Mouse (Mus musculus): ENCODE results near the gene Nrtn.

Gene Nrtn

GRCm38 (mm10) chr17:56757416-56758123 lies at the start of gene Nrtn:
Gene Nrtn (minus strand): TSS chr17:56757530.
- DNase-seq (ENCODE audit: low spot score), result peak; percentile 78

GRCm38 (mm10) chr17:56805784-56806183 lies 48.5 kb upstream of the Nrtn start:
- no peak for DNase-seq (ENCODE audit: low spot score)

- no peak for DNase-seq (ENCODE audit: low spot score)
Observed at GRCm38 (mm10) chr17:56804952-56805351, 47.6 kb upstream of the Nrtn start.

GRCm38 (mm10) chr17:56802065-56802464 lies 44.7 kb upstream of the Nrtn start:
- no peak for DNase-seq (ENCODE audit: low spot score)

- no peak for DNase-seq (ENCODE audit: low spot score)
Observed at GRCm38 (mm10) chr17:56799276-56799675, 41.9 kb upstream of the Nrtn start.

GRCm38 (mm10) chr17:56793614-56794319 lies 36.4 kb upstream of the Nrtn start:
- peak; percentile 54 for DNase-seq (ENCODE audit: low spot score)

- DNase-seq (ENCODE audit: low spot score), result no peak
Observed at GRCm38 (mm10) chr17:56792588-56792987, 35.3 kb upstream of the Nrtn start.

GRCm38 (mm10) chr17:56789286-56789685 lies 32.0 kb upstream of the Nrtn start:
- DNase-seq (ENCODE audit: low spot score), result no peak

- no peak for DNase-seq (ENCODE audit: low spot score)
Observed at GRCm38 (mm10) chr17:56788886-56789285, 31.6 kb upstream of the Nrtn start.

- no peak for DNase-seq (ENCODE audit: low spot score)
Observed at GRCm38 (mm10) chr17:56780291-56780978, 23.1 kb upstream of the Nrtn start.

- no peak for DNase-seq (ENCODE audit: low spot score)
Observed at GRCm38 (mm10) chr17:56778779-56779362, 21.5 kb upstream of the Nrtn start.

- no peak for DNase-seq (ENCODE audit: low spot score)
Observed at GRCm38 (mm10) chr17:56777568-56777967, 20.2 kb upstream of the Nrtn start.

GRCm38 (mm10) chr17:56769950-56770349 lies 12.6 kb upstream of the Nrtn start, which contains the start of gene Prr22:
Gene Prr22 (plus strand): TSS chr17:56770250.
- DNase-seq (ENCODE audit: low spot score), result no peak

GRCm38 (mm10) chr17:56768941-56769340 lies 11.6 kb upstream of the Nrtn start:
- no peak for DNase-seq (ENCODE audit: low spot score)

- no peak for DNase-seq (ENCODE audit: low spot score)
Observed at GRCm38 (mm10) chr17:56767531-56768135, 10.3 kb upstream of the Nrtn start.

- no peak for DNase-seq (ENCODE audit: low spot score)
Observed at GRCm38 (mm10) chr17:56766631-56767405, 9.5 kb upstream of the Nrtn start.

GRCm38 (mm10) chr17:56765431-56765830 lies 8.1 kb upstream of the Nrtn start:
- no peak for DNase-seq (ENCODE audit: low spot score)

GRCm38 (mm10) chr17:56764474-56765354 lies 7.4 kb upstream of the Nrtn start, which contains the start of gene Dus3l:
Gene Dus3l (plus strand): TSS chr17:56764757.
- peak; percentile 87 for DNase-seq (ENCODE audit: low spot score)

GRCm38 (mm10) chr17:56763741-56764250 lies 6.5 kb upstream of the Nrtn start:
- DNase-seq (ENCODE audit: low spot score), result no peak

Measured in spleen, adult 12 weeks (tissue).